Mouse (Mus musculus) spleen, adult 2 months (tissue): Measurements from ENCODE around the gene Itpk1.

Experiments used
- CTCF ChIP-seq: fragments of 200-500 bp; IDR thresholded peaks from 2 replicates; pipeline ENCODE4 v1.5.1; 2011; ENCODE audit warnings: mild to moderate bottlenecking, inconsistent platforms; ENCODE audit not compliant: insufficient read depth, insufficient read length, insufficient replicate concordance; ENCODE audit errors: extremely low read depth
- POLR2A ChIP-seq: fragments of 200-500 bp; IDR thresholded peaks from 2 replicates; pipeline ENCODE4 v1.6.1; 2011; ENCODE audit warnings: low read depth, low read length, inconsistent platforms

- no peak for TF ChIP-seq POLR2A
- no peak for TF ChIP-seq CTCF
Observed at GRCm38 (mm10) chr12:102705906-102706640, 1.3 kb upstream of the Itpk1 start.
